ENCODE assay signal across 24 mouse cellular contexts in the genomic region with DNA sequence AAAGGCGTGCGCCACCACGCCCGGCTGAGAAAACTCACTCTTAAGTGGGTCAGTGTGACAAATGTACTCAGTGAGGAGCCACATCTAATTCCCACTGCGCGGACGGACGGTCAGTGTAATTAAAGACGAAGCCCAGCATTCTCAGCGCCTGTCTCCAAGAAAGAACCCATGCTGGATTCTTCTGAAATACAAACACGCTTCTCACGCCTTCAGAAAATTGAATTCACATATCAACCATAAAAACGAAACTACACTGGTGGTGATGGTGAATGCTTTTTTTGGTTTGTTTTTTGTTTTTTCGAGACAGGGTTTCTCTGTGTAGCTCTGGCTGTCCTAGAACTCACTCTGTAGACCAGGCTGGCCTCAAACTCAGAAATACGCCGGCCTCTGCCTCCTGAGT.
"Had no signal": no experiment of that assay in that cellular context is flagged by ENCODE, and none has a peak within 500 bp of the region (broad histone marks: within the 10 kb centered on the region; RNA-seq: fewer than 3 reads in every experiment).

No protein-coding gene starts in this region.

- H3K4me1 ChIP-seq: heart, embryonic 10.5 days; heart, embryonic 12.5 days; limb, embryonic 12.5 days; liver, embryonic 13.5 days had no signal

- DNase-seq: gastrocnemius, postnatal 10 days; gastrocnemius, postnatal 25 days; heart, adult 18-20 months; heart, postnatal 10 days; heart, postnatal 4 days; kidney, adult 18-20 months; kidney, adult 8-10 months; kidney, postnatal 10 days; kidney, postnatal 25 days; kidney, postnatal 4 days; liver; liver, embryonic 13.5 days had no signal

- ATAC-seq: hindbrain, embryonic 16.5 days; intestine, embryonic 16.5 days had no signal

- H3K4me2 ChIP-seq: heart, embryonic 12.5 days; hindbrain, embryonic 12.5 days; hindbrain, embryonic 14.5 days; limb, embryonic 12.5 days; liver, embryonic 11.5 days; liver, embryonic 13.5 days had no signal

- H3K36me3 ChIP-seq: heart, embryonic 10.5 days; heart, embryonic 12.5 days; hindbrain, embryonic 10.5 days; hindbrain, embryonic 12.5 days; limb, embryonic 10.5 days; limb, embryonic 12.5 days; liver, embryonic 13.5 days had no signal

- H3K4me3 ChIP-seq: heart, embryonic 10.5 days; heart, embryonic 12.5 days; hindbrain, embryonic 10.5 days; hindbrain, embryonic 12.5 days; layer of hippocampus, adult 2 months; left cerebral cortex, adult 2 months; limb, embryonic 10.5 days; limb, embryonic 12.5 days; liver, embryonic 13.5 days had no signal

- H3K9me3 ChIP-seq: heart, embryonic 10.5 days; heart, embryonic 12.5 days; hindbrain, embryonic 10.5 days; hindbrain, embryonic 12.5 days; limb, embryonic 10.5 days; limb, embryonic 12.5 days; liver, embryonic 13.5 days had no signal

- H3K9ac ChIP-seq: heart, embryonic 12.5 days; hindbrain, embryonic 12.5 days; hindbrain, embryonic 14.5 days; limb, embryonic 12.5 days; liver, embryonic 13.5 days had no signal

- H3K27ac ChIP-seq: heart, embryonic 10.5 days; hindbrain, embryonic 10.5 days; hindbrain, embryonic 12.5 days; hindbrain, embryonic 14.5 days; layer of hippocampus, adult 2 months; left cerebral cortex, adult 2 months; limb, embryonic 10.5 days; limb, embryonic 12.5 days; liver, embryonic 13.5 days had no signal
